Mouse (Mus musculus) MEL (cell line): ENCODE results near the gene Sde2. TPM values are rescaled to one million over a fixed set of nuclear protein-coding genes. Genes with fewer than 3 reads are reported as not detected.

Source experiments
- DNase-seq: peaks from one replicate; pipeline ENCODE4 v3.0.0; 2011; ENCODE audit warnings: low read depth, low spot score
- H3K27ac ChIP-seq: 2 replicates; pipeline ENCODE4 v1.5.1; 2012; ENCODE audit warnings: low read depth, mild to moderate bottlenecking, control low read depth, low read length, moderate library complexity; ENCODE audit not compliant: control insufficient read depth
- H3K27me3 ChIP-seq, 2 experiments: fragments of 150-350 bp in 1 of 2; sonication (generic) in 1 of 2; 2 replicates each; pipeline ENCODE4 v1.6.1; 2012; ENCODE audit warnings: low read length in 2 of 2, mild to moderate bottlenecking in 2 of 2, improper control_type of control experiment in 1 of 2, moderate library complexity in 1 of 2; ENCODE audit not compliant: insufficient read depth in 2 of 2, control insufficient read depth in 1 of 2
- H3K36me3 ChIP-seq, 2 experiments: 2 replicates each; pipeline ENCODE4 v1.6.1; 2012 to 2014; ENCODE audit warnings: low read length in 2 of 2, improper control_type of control experiment in 1 of 2, inconsistent platforms in 1 of 2, mild to moderate bottlenecking in 1 of 2; ENCODE audit not compliant: insufficient read depth in 2 of 2, control insufficient read depth in 1 of 2
- H3K4me1 ChIP-seq, 2 experiments: fragments of 150-350 bp in 1 of 2; sonication (generic) in 1 of 2; 2 replicates each; pipeline ENCODE4 v1.6.1; 2012; ENCODE audit warnings: low read length in 2 of 2, improper control_type of control experiment in 1 of 2, mild to moderate bottlenecking in 1 of 2; ENCODE audit not compliant: insufficient read depth in 2 of 2, control insufficient read depth in 1 of 2
- H3K4me3 ChIP-seq, 2 experiments: fragments of 150-350 bp in 1 of 2; sonication (generic) in 1 of 2; 2 replicates each; pipeline ENCODE4 v1.5.1; 2012; ENCODE audit warnings: low read depth in 2 of 2, low read length in 2 of 2, mild to moderate bottlenecking in 2 of 2, moderate library complexity in 2 of 2, control low read depth in 1 of 2, improper control_type of control experiment in 1 of 2; ENCODE audit not compliant: control insufficient read depth in 1 of 2, insufficient read depth in 1 of 2
- H3K79me2 ChIP-seq: 2 replicates; pipeline ENCODE4 v1.6.1; 2012; ENCODE audit warnings: mild to moderate bottlenecking, low read length, moderate library complexity; ENCODE audit not compliant: control insufficient read depth, poor library complexity, insufficient read depth
- H3K9ac ChIP-seq: 2 replicates; pipeline ENCODE4 v1.6.1; 2012; ENCODE audit warnings: low read depth, mild to moderate bottlenecking, control low read depth, low read length, moderate library complexity; ENCODE audit not compliant: control insufficient read depth, poor library complexity, severe bottlenecking
- H3K9me3 ChIP-seq: fragments of 150-350 bp; sonication (generic); replicated peaks from 2 replicates; pipeline ENCODE4 v1.6.1; 2012; ENCODE audit warnings: mild to moderate bottlenecking, low read length, improper control_type of control experiment, moderate library complexity; ENCODE audit not compliant: insufficient read depth
- CHD1 ChIP-seq: IDR thresholded peaks from 2 replicates; pipeline ENCODE4 v1.6.1; 2012; ENCODE audit warnings: low read depth, mild to moderate bottlenecking, inconsistent platforms, low read length, improper control_type of control experiment
- CHD2 ChIP-seq: IDR thresholded peaks from 2 replicates; pipeline ENCODE4 v1.6.1; 2011; ENCODE audit warnings: low read length, improper control_type of control experiment
- CTCF ChIP-seq, 3 experiments: IDR thresholded peaks in 2 of 3; conservative IDR thresholded peaks in 1 of 3; 2 replicates each; pipeline ENCODE4 v1.5.1; 2011 to 2012; ENCODE audit warnings: low read length in 3 of 3, low read depth in 2 of 3, mild to moderate bottlenecking in 2 of 3, improper control_type of control experiment in 1 of 3, inconsistent platforms in 1 of 3, mixed read lengths in 1 of 3, moderate library complexity in 1 of 3; ENCODE audit not compliant: control insufficient read depth in 1 of 3, insufficient read depth in 1 of 3, poor library complexity in 1 of 3, severe bottlenecking in 1 of 3
- ELF1 ChIP-seq: IDR thresholded peaks from 2 replicates; pipeline ENCODE4 v1.6.1; 2014; ENCODE audit warnings: low read depth, mild to moderate bottlenecking, inconsistent platforms, low read length, improper control_type of control experiment, moderate library complexity
- ETS1 ChIP-seq: IDR thresholded peaks from 2 replicates; pipeline ENCODE4 v1.6.1; 2012; ENCODE audit warnings: low read depth, mild to moderate bottlenecking, inconsistent platforms, low read length, improper control_type of control experiment, moderate library complexity
- GABPA ChIP-seq: IDR thresholded peaks from 2 replicates; pipeline ENCODE4 v1.6.1; 2012; ENCODE audit warnings: low read depth, mild to moderate bottlenecking, inconsistent platforms, low read length, improper control_type of control experiment, moderate library complexity
- HCFC1 ChIP-seq: IDR thresholded peaks from 2 replicates; pipeline ENCODE4 v1.6.1; 2012; ENCODE audit warnings: low read depth, mild to moderate bottlenecking, inconsistent platforms, low read length, improper control_type of control experiment, moderate library complexity
- KAT2A ChIP-seq: conservative IDR thresholded peaks from 2 replicates; pipeline ENCODE4 v1.6.1; 2012; ENCODE audit warnings: low read depth, low read length, improper control_type of control experiment, inconsistent platforms
- MAZ ChIP-seq: IDR thresholded peaks from 2 replicates; pipeline ENCODE4 v1.6.1; 2012; ENCODE audit warnings: low read depth, mild to moderate bottlenecking, inconsistent platforms, low read length, improper control_type of control experiment
- MYB ChIP-seq: IDR thresholded peaks from 2 replicates; pipeline ENCODE4 v1.6.1; 2011; ENCODE audit warnings: mild to moderate bottlenecking, low read depth, low read length, improper control_type of control experiment
- MYC ChIP-seq: IDR thresholded peaks from 2 replicates; pipeline ENCODE4 v1.6.1; 2011; ENCODE audit warnings: low read depth, mild to moderate bottlenecking, low read length, improper control_type of control experiment, moderate library complexity
- NELFE ChIP-seq: IDR thresholded peaks from 2 replicates; pipeline ENCODE4 v1.6.1; 2011; ENCODE audit warnings: low read depth, low read length, improper control_type of control experiment
- NRF1 ChIP-seq: IDR thresholded peaks from 2 replicates; pipeline ENCODE4 v1.6.1; 2014; ENCODE audit warnings: low read depth, mild to moderate bottlenecking, inconsistent platforms, low read length, improper control_type of control experiment, moderate library complexity; ENCODE audit not compliant: poor library complexity, insufficient read depth, severe bottlenecking
- POLR2A ChIP-seq, 2 experiments: IDR thresholded peaks; 2 replicates each; pipeline ENCODE4 v1.6.1; 2011 to 2012; ENCODE audit warnings: low read length in 2 of 2, mild to moderate bottlenecking in 2 of 2, control low read depth in 1 of 2, improper control_type of control experiment in 1 of 2, low read depth in 1 of 2, moderate library complexity in 1 of 2; ENCODE audit not compliant: control insufficient read depth in 1 of 2, insufficient read depth in 1 of 2, poor library complexity in 1 of 2
- POLR2AphosphoS5 ChIP-seq: IDR thresholded peaks from 2 replicates; pipeline ENCODE4 v1.6.1; 2012; ENCODE audit warnings: low read depth, borderline replicate concordance, mild to moderate bottlenecking, inconsistent platforms, low read length, moderate library complexity, mixed read lengths
- RAD21 ChIP-seq: IDR thresholded peaks from 2 replicates; pipeline ENCODE4 v1.6.1; 2011; ENCODE audit warnings: mild to moderate bottlenecking, low read depth, low read length, improper control_type of control experiment
- RCOR1 ChIP-seq: IDR thresholded peaks from 2 replicates; pipeline ENCODE4 v1.6.1; 2012; ENCODE audit warnings: low read depth, mild to moderate bottlenecking, inconsistent platforms, low read length, improper control_type of control experiment
- SMC3 ChIP-seq: IDR thresholded peaks from 2 replicates; pipeline ENCODE4 v1.6.1; 2011; ENCODE audit warnings: low read depth, low read length, improper control_type of control experiment
- TAL1 ChIP-seq: IDR thresholded peaks from 2 replicates; pipeline ENCODE4 v1.6.1; 2012; ENCODE audit warnings: mild to moderate bottlenecking, inconsistent platforms, low read length, moderate library complexity, mixed read lengths
- TCF12 ChIP-seq: IDR thresholded peaks from 2 replicates; pipeline ENCODE4 v1.6.1; 2014; ENCODE audit warnings: low read depth, mild to moderate bottlenecking, inconsistent platforms, low read length, improper control_type of control experiment, moderate library complexity
- USF1 ChIP-seq: IDR thresholded peaks from 2 replicates; pipeline ENCODE4 v1.6.1; 2014; ENCODE audit warnings: low read depth, mild to moderate bottlenecking, inconsistent platforms, low read length, improper control_type of control experiment, moderate library complexity
- USF2 ChIP-seq, 2 experiments: IDR thresholded peaks; 2 replicates each; pipeline ENCODE4 v1.6.1; 2011 to 2012; ENCODE audit warnings: improper control_type of control experiment in 2 of 2, low read length in 2 of 2, borderline replicate concordance in 1 of 2, inconsistent platforms in 1 of 2, low read depth in 1 of 2, mild to moderate bottlenecking in 1 of 2; ENCODE audit not compliant: insufficient read depth in 1 of 2
- ZC3H11A ChIP-seq: IDR thresholded peaks from 2 replicates; pipeline ENCODE4 v1.6.1; 2012; ENCODE audit warnings: low read depth, mild to moderate bottlenecking, inconsistent platforms, low read length, improper control_type of control experiment
- polyA plus RNA-seq, 2 experiments: library from polyadenylated mRNA; stranded (reverse) in 1 of 2; unstranded in 1 of 2; fragments of >175 nt in 1 of 2; fragments of >200 nt in 1 of 2; gene quantifications; 2 replicates each; pipeline versions ENCODE4 v1.2.1 to v1.2.4; 2012; ENCODE audit warnings: low replicate concordance in 2 of 2, low read depth in 1 of 2; ENCODE audit not compliant: insufficient read length in 2 of 2, insufficient read depth in 1 of 2, missing spikeins in 1 of 2
- total RNA-seq: library from RNA; depleted of rRNA; stranded (reverse); fragments of 300-350 nt; gene quantifications from 2 replicates; pipeline ENCODE4 v1.2.3, GENCODE M21; 2012

Sde2 gene
- total and polyA plus RNA-seq, 3 experiments, result 35.5 to 48.0 TPM; not detected in 1

DNA sequence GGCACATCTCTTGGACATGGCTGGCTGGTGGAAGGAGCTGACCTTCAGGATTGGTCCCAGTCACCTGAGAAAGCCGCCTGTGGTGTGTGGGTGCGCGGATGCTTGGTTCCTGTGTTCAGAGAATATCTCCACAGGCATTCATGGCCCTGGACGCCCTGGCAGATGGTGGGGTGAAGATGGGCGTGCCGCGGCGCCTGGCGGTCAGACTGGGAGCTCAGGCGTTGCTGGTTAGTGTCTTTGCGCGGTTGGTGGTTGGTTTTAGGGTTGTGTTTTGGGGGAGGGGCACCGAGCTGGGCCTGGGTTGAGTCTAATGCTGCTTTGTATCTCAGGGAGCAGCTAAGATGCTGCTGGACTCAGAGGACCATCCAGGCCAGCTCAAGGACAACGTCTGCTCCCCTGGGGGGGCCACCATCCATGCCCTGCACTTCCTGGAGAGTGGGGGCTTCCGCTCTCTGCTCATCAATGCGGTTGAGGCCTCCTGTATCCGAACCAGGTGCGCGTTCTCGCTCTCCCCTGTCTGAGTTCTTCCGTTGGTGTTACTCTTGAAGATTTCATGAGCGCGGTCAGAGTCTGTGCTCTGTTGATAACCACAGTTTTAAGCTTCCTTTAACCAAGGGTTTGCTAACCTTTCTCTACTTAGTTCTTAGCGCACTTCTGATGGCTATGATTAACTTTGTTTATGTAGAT, 55.7 kb downstream of the Sde2 start:
- peaks cover 23% of the 10 kb centered on the region for H3K79me2 ChIP-seq
- H3K4me3 ChIP-seq, result no peak overlapping the region
- no peaks in the 10 kb centered on the region for H3K27me3 ChIP-seq
- H3K9me3 ChIP-seq, result no peaks in the 10 kb centered on the region
- no peak for TF ChIP-seq USF2 (IDR thresholded peaks at IDR 0.05; ENCODE audit: borderline replicate concordance in 1 of 2, insufficient read depth in 1 of 2, low read depth in 1 of 2, low read length in 2 of 2)
- no peak for TF ChIP-seq TAL1
- TF ChIP-seq MAZ, result no peak
- no peak for TF ChIP-seq MYC
- no peak for TF ChIP-seq CHD2
- TF ChIP-seq TCF12, result no peak
- no peak for TF ChIP-seq POLR2AphosphoS5
- no peak for TF ChIP-seq POLR2A (IDR thresholded peaks at IDR 0.05; ENCODE audit: control insufficient read depth in 1 of 2, insufficient read depth in 1 of 2, low read depth in 1 of 2, low read length in 2 of 2, poor library complexity in 1 of 2)
- TF ChIP-seq USF1, result no peak
- TF ChIP-seq ZC3H11A, result no peak
- no peak for TF ChIP-seq RCOR1
- no peak for TF ChIP-seq KAT2A
- TF ChIP-seq HCFC1, result no peak
- TF ChIP-seq CHD1, result no peak
- no peak for TF ChIP-seq GABPA
- TF ChIP-seq NRF1, result no peak
- TF ChIP-seq ETS1, result no peak
- H3K9ac ChIP-seq, result no peak overlapping the region
- no peak overlapping the region for H3K27ac ChIP-seq
- peaks cover 0 to 21% of the 10 kb centered on the region in 2 experiments; a peak in 2 of 4 replicates for H3K36me3 ChIP-seq
- H3K4me1 ChIP-seq, result peaks cover 2 to 36% of the 10 kb centered on the region in 2 experiments
- no peak for DNase-seq

DNA sequence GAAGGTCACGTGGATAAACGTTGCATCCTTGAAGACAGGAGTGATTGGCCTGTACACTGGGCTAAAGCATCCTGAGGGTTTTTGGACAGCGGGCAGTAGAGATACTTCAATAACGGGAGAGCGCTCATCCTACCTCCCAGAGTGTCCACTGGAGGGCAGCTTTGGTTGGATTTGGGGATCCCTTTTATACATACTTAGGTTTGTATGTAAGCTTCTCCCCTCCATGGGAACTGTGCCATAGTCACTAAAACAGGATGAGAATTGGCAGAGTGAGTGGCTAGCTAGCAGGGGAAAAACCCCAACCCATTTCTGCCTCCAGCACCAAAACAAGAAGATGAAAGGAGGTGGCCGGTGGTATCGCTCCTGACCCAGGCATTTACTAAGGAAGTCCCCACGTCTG, 60.2 kb downstream of the Sde2 start:
- no peaks in the 10 kb centered on the region for H3K27me3 ChIP-seq
- H3K4me1 ChIP-seq, result peaks cover 5 to 24% of the 10 kb centered on the region in 2 experiments
- peak; percentile 56 for DNase-seq
- H3K27ac ChIP-seq, result peak overlapping the region; percentile 48
- H3K9ac ChIP-seq, result peak overlapping the region; percentile 34; the same call in 1 of the 2 replicates
- H3K4me3 ChIP-seq, result peak overlapping the region in 1 of 2 experiments; percentile 49; a peak in 1 of 4 replicates
- peaks cover 0 to 9% of the 10 kb centered on the region in 2 experiments; a peak in 2 of 4 replicates for H3K36me3 ChIP-seq
- H3K79me2 ChIP-seq, result peaks cover 4% of the 10 kb centered on the region
- TF ChIP-seq CTCF (IDR thresholded peaks at IDR 0.05 in 2 of 3, conservative IDR thresholded peaks at IDR 0.05 in 1 of 3; ENCODE audit: control insufficient read depth in 1 of 3, insufficient read depth in 1 of 3, low read depth in 2 of 3, low read length in 3 of 3, poor library complexity in 1 of 3, severe bottlenecking in 1 of 3) (peak in 2 of 3 experiments; percentile 20 to 40; a peak in 2 of 6 replicates), SMC3 (peak; percentile 29), ELF1 (no peak), MYB (no peak), NELFE (no peak), ZC3H11A (0 out of 2 replicates have a peak, but pooled peaks have one; percentile 9), USF2 (IDR thresholded peaks at IDR 0.05; ENCODE audit: borderline replicate concordance in 1 of 2, insufficient read depth in 1 of 2, low read depth in 1 of 2, low read length in 2 of 2) (no peak), RAD21 (peak; percentile 22)
- H3K9me3 ChIP-seq, result no peaks in the 10 kb centered on the region
